Mouse (Mus musculus) forebrain, embryonic 14.5 days (tissue): Measurements from ENCODE around the gene Slit1. TPM values are rescaled to one million over a fixed set of nuclear protein-coding genes. Genes with fewer than 3 reads are reported as not detected.
A peak's percentile ranks its signal among the peaks of the same experiment; 100 is the strongest.

Experiments used
- ATAC-seq: fragments of 200-750 bp; cut with Nextera tagmentation; 2 replicates; pipeline ENCODE4 v1.8.0; 2017; ENCODE audit warnings: mild to moderate bottlenecking, moderate library complexity
- DNase-seq: peaks from one replicate; pipeline ENCODE4 v3.0.0-alpha.2; 2015; ENCODE audit warnings: low spot score
- H3K27ac ChIP-seq: fragments of 300-500 bp; sonication (generic); 2 replicates; pipeline ENCODE4 v1.5.1; 2014; ENCODE audit warnings: low read depth, mild to moderate bottlenecking, control low read depth, low read length, moderate library complexity
- H3K27me3 ChIP-seq: fragments of 300-500 bp; sonication (generic); replicated peaks from 2 replicates; pipeline ENCODE4 v1.6.1; 2014; ENCODE audit warnings: low read length, control low read depth, mixed read lengths; ENCODE audit not compliant: control insufficient read depth, insufficient read depth
- H3K36me3 ChIP-seq: fragments of 300-500 bp; sonication (generic); 2 replicates; pipeline ENCODE4 v1.6.1; 2014; ENCODE audit warnings: low read length, control low read depth; ENCODE audit not compliant: control insufficient read depth, insufficient read depth
- H3K4me1 ChIP-seq: fragments of 300-500 bp; sonication (generic); 2 replicates; pipeline ENCODE4 v1.6.1; 2014; ENCODE audit warnings: antibody characterized with exemption, low read length, control low read depth; ENCODE audit not compliant: control insufficient read depth, insufficient read depth
- H3K4me2 ChIP-seq: fragments of 300-500 bp; sonication (generic); 2 replicates; pipeline ENCODE4 v1.6.1; 2014; ENCODE audit warnings: mild to moderate bottlenecking, control low read depth, low read length
- H3K4me3 ChIP-seq: fragments of 300-500 bp; sonication (generic); 2 replicates; pipeline ENCODE4 v1.5.1; 2014; ENCODE audit warnings: low read depth, low read length, control low read depth
- H3K9ac ChIP-seq: fragments of 300-500 bp; sonication (generic); 2 replicates; pipeline ENCODE4 v1.6.1; 2014; ENCODE audit warnings: mild to moderate bottlenecking, low read length, control low read depth, moderate library complexity
- H3K9me3 ChIP-seq: fragments of 300-500 bp; sonication (generic); replicated peaks from 2 replicates; pipeline ENCODE4 v1.6.1; 2016; ENCODE audit warnings: low read length, control low read depth, mixed read lengths; ENCODE audit not compliant: control insufficient read depth
- WGBS: fragments of 180-500 bp; shearing (Covaris S2); extraction: QIAGEN DNeasy Blood & Tissue Kit; methylation state at CpG from one replicate; pipeline ENCODE4 v1.1.7; 2014; 5-methylcytosine and 5-hydroxymethylcytosine counted together
- polyA plus RNA-seq: library from polyadenylated mRNA; unstranded; fragments of >200 nt; fragmentation: Nextera tagmentation; extraction: Ambion mirVana; gene quantifications from 2 replicates; pipeline ENCODE4 v1.2.1, GENCODE M21; 2014

Slit1 gene
- polyA plus RNA-seq, 1 experiment from 2014 or later = 13.5 TPM

GRCm38 (mm10) chr19:41579311-41579920 is 164.0 kb downstream of the Slit1 start:
- no peak overlapping the region for H3K4me3 ChIP-seq
- no peak for ATAC-seq
- no peaks in the 10 kb centered on the region for H3K4me1 ChIP-seq

DNA sequence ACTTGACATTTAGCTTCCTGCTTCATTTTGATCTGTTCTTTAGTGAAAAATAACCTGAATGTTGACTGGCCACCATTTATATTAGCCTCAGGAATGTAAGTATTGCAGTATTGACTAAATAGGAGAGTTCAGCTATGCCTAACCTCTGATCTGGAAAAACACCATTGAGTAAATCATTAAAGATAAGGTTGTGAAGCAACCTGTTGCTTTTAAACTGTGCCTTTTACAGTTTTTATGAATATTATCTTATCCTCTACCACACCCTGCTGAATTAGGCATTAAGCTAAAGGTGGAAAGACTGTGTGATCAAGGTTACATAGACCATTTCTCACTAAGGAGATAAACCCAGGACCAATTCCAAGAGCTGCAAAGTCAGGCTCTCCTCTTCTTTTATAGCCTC is 165.9 kb downstream of the Slit1 start:
- Histone ChIP-seq H3K9me3 (no peaks in the 10 kb centered on the region), H3K4me3 (no peak overlapping the region), H3K9ac (no peak overlapping the region), H3K27me3 (no peaks in the 10 kb centered on the region), H3K4me1 (no peaks in the 10 kb centered on the region), H3K4me2 (no peak overlapping the region), H3K36me3 (peaks cover 12% of the 10 kb centered on the region), H3K27ac (no peak overlapping the region)
- no peak for ATAC-seq
- DNase-seq = no peak

More at GRCm38 (mm10) chr19:41579311-41579920, 164.0 kb downstream of the Slit1 start:
- no peak for DNase-seq
- no peaks in the 10 kb centered on the region for H3K9me3 ChIP-seq
- H3K36me3 ChIP-seq = peaks cover 30% of the 10 kb centered on the region
- no peak overlapping the region for H3K4me2 ChIP-seq
- H3K27ac ChIP-seq = no peak overlapping the region
- no peak overlapping the region for H3K9ac ChIP-seq
- no peaks in the 10 kb centered on the region for H3K27me3 ChIP-seq
- 90% methylated on average over 4 of the region's 4 CpGs for WGBS

DNA sequence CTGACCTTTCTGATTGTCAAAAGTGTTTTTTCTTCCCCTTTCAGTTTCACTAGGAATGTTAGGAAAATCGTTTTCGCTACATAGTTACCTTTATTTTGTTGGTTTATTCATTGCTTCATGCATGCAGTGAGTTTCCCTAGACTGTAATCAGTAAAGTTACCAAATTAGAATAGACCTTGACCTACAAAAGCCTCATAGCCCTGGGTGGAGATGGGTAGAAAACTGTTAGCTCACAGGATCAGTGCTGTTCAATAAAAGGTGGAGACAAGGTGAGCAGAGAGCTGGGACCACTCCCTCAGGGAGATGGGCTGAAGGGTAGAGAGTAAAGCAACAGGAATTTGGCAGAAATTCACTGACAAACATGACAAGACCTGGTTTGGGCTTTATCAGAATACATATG is 169.8 kb downstream of the Slit1 start:
- Histone ChIP-seq H3K4me1 (no peaks in the 10 kb centered on the region), H3K27me3 (no peaks in the 10 kb centered on the region), H3K27ac (no peak overlapping the region), H3K9ac (no peak overlapping the region), H3K4me3 (no peak overlapping the region), H3K4me2 (no peak overlapping the region), H3K9me3 (no peaks in the 10 kb centered on the region), H3K36me3 (no peaks in the 10 kb centered on the region)
- ATAC-seq = no peak
- DNase-seq = no peak
- WGBS = 84% methylated on average over 2 of the region's 2 CpGs

DNA sequence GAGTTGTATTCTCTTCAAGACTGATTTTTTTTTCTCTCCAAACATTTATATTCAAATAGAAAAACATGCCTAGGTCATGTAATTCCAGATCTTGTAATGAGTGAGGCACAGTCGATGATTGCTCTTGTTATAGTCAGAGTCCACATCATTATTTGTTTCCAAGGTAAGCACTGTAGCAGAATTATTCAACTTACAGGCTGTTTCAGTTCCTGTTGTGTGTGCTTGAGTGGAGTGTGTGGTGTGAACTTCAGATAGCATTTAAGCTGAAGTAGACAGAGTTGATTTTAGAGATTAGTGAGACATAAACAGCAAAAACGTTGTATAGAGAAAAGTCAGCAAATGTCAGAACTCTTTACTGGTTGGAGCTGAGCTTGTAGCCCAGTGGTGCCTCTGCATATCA is 174.7 kb downstream of the Slit1 start:
- DNase-seq = no peak
- H3K27ac ChIP-seq = no peak overlapping the region
- no peaks in the 10 kb centered on the region for H3K4me1 ChIP-seq
- H3K4me3 ChIP-seq = no peak overlapping the region
- H3K27me3 ChIP-seq = no peaks in the 10 kb centered on the region
- no peak overlapping the region for H3K9ac ChIP-seq
- no peak overlapping the region for H3K4me2 ChIP-seq
- ATAC-seq = no peak
- no peaks in the 10 kb centered on the region for H3K9me3 ChIP-seq
- 77% methylated on average over 2 of the region's 2 CpGs for WGBS
- H3K36me3 ChIP-seq = no peaks in the 10 kb centered on the region

DNA sequence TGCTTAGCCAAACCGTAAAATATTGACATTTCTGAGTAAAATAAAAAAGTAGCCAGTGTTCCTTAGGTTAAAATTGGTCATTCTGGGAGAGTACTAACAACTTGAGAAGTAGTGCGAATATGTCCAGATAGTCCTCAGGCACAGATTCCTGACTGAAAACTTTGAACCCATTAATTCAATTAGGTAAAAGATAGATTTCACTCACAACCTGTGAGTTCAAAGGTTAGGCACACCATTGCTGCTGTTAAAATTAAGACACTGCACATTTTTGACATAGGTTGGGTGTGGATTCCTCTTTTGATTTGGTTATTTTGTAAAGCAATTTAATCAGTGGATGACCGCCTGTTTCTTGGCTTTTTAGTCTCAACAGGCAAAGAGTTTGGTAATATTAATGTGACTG is 182.6 kb downstream of the Slit1 start:
- H3K9me3 ChIP-seq = no peaks in the 10 kb centered on the region
- peaks cover 27% of the 10 kb centered on the region for H3K36me3 ChIP-seq
- H3K27me3 ChIP-seq = no peaks in the 10 kb centered on the region
- H3K27ac ChIP-seq = no peak overlapping the region
- DNase-seq (no peak), ATAC-seq (no peak)
- H3K4me2 ChIP-seq = no peak overlapping the region
- no peaks in the 10 kb centered on the region for H3K4me1 ChIP-seq
- 91% methylated on average over 3 of the region's 3 CpGs for WGBS
- H3K9ac ChIP-seq = no peak overlapping the region
- H3K4me3 ChIP-seq = no peak overlapping the region

- WGBS = 80% methylated on average over 9 of the region's 9 CpGs
- no peaks in the 10 kb centered on the region for H3K4me1 ChIP-seq
- H3K9me3 ChIP-seq = no peaks in the 10 kb centered on the region
- no peak overlapping the region for H3K4me3 ChIP-seq
- H3K27me3 ChIP-seq = no peaks in the 10 kb centered on the region
- ATAC-seq (no peak; the same call in 1 of the 2 replicates), DNase-seq (peak; percentile 4)
- H3K4me2 ChIP-seq = no peak overlapping the region
- peaks cover 31% of the 10 kb centered on the region for H3K36me3 ChIP-seq
- no peak overlapping the region for H3K9ac ChIP-seq
- no peak overlapping the region for H3K27ac ChIP-seq
These were observed 184.5 kb downstream of the Slit1 start for GRCm38 (mm10) chr19:41558891-41559486.

- Histone ChIP-seq H3K36me3 (peaks cover 39% of the 10 kb centered on the region), H3K9me3 (no peaks in the 10 kb centered on the region), H3K4me1 (no peaks in the 10 kb centered on the region), H3K27me3 (no peaks in the 10 kb centered on the region), H3K4me3 (no peak overlapping the region), H3K4me2 (no peak overlapping the region), H3K9ac (no peak overlapping the region), H3K27ac (no peak overlapping the region)
- ATAC-seq (no peak), DNase-seq (no peak)
- 88% methylated on average over 4 of the region's 4 CpGs for WGBS
These were observed 186.0 kb downstream of the Slit1 start for GRCm38 (mm10) chr19:41557491-41557890.

DNA sequence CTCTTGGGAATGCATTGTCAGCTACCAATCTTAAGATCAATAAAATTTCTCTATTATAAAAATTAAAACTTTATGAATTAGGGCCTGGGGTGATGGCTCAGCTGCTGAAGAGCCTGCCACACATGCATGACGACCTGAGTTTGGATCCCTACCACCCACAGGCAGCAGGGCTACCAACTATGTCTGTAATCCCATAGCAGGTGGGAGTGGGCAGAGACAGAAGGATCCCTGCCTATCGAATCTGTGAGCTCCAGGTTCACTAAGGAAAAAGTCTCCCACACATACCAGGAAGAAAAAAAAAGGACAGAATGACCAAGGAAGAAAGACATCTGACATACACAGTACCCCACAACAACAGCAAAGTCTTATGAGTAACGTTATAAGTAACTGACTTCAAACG is 186.5 kb downstream of the Slit1 start:
- whole genome bisulfite sequencing = 82% methylated on average over 4 of the region's 4 CpGs

More for the DNA sequence above, 186.5 kb downstream of the Slit1 start:
- ATAC-seq (no peak), DNase-seq (no peak)
- H3K9ac ChIP-seq = no peak overlapping the region
- no peaks in the 10 kb centered on the region for H3K4me1 ChIP-seq
- H3K9me3 ChIP-seq = no peaks in the 10 kb centered on the region
- no peaks in the 10 kb centered on the region for H3K27me3 ChIP-seq
- no peak overlapping the region for H3K27ac ChIP-seq
- H3K4me3 ChIP-seq = no peak overlapping the region
- H3K4me2 ChIP-seq = no peak overlapping the region
- H3K36me3 ChIP-seq = peaks cover 41% of the 10 kb centered on the region
